Mouse (Mus musculus) G1E (cell line): ENCODE results near the gene Col26a1.

Experiments used
- CTCF ChIP-seq: IDR thresholded peaks from 2 replicates; pipeline ENCODE4 v1.5.1; 2012; ENCODE audit warnings: low read depth, low read length, inconsistent platforms, mixed read lengths
- GATA1 ChIP-seq: IDR thresholded peaks from 2 replicates; pipeline ENCODE4 v1.6.1; 2012; ENCODE audit warnings: borderline replicate concordance, low read length, inconsistent platforms, mixed read lengths
- POLR2AphosphoS5 ChIP-seq: IDR thresholded peaks from 2 replicates; pipeline ENCODE4 v1.6.1; 2012; ENCODE audit warnings: low read depth, low read length, inconsistent platforms; ENCODE audit not compliant: insufficient replicate concordance
- TAL1 ChIP-seq: conservative IDR thresholded peaks from 2 replicates; pipeline ENCODE4 v1.6.1; 2012; ENCODE audit warnings: low read depth, low read length, inconsistent platforms, mixed read lengths

DNA sequence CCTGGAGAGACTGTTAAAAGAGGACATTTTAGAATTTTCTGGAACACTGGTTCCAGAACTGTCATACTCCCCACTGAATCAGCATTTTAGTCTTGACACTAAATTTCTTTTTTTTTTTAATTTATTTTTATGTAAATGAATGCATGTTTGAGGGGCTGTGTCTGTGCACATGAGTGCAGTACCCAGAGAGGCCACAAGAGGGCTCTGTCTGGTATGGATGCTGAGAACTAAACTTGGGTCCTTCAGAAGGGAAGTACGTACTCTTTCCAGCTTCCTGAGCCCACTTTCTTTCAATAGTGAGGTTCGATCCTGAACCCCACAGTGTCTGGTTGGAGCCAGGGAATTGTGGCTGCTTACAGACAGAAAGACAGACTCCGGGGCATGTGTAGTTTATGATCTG, 177.5 kb downstream of the Col26a1 start:
- TF ChIP-seq CTCF: 0 out of 2 replicates have a peak, but pooled peaks have one; percentile 28
- TF ChIP-seq TAL1: no peak
- no peak for TF ChIP-seq GATA1
- TF ChIP-seq POLR2AphosphoS5: no peak
